Mouse (Mus musculus) right cerebral cortex, postnatal 36 days (tissue): ENCODE data around the gene Gpcpd1.

Experiments
- DNase-seq, 2 experiments: peaks; one replicate each; pipeline ENCODE4 v3.0.0; 2022; ENCODE audit warnings: low spot score in 2 of 2, mixed read lengths in 1 of 2

Gene Gpcpd1

GRCm38 (mm10) chr2:132517194-132517836 lies 70.2 kb downstream of the Gpcpd1 start:
- DNase-seq: no peak

GRCm38 (mm10) chr2:132516130-132517030 lies 71.1 kb downstream of the Gpcpd1 start:
- DNase-seq: peak; percentile 37 to 44

- DNase-seq: no peak
Observed at GRCm38 (mm10) chr2:132515607-132516006, 71.9 kb downstream of the Gpcpd1 start.

- DNase-seq: no peak
Observed at GRCm38 (mm10) chr2:132515076-132515475, 72.5 kb downstream of the Gpcpd1 start.

GRCm38 (mm10) chr2:132514353-132514752 lies 73.2 kb downstream of the Gpcpd1 start:
- peak; percentile 32 to 71 for DNase-seq

GRCm38 (mm10) chr2:132513371-132514181 lies 74.0 kb downstream of the Gpcpd1 start:
- DNase-seq: peak; percentile 65 to 76

GRCm38 (mm10) chr2:132512977-132513351 lies 74.6 kb downstream of the Gpcpd1 start:
- no peak for DNase-seq

- no peak for DNase-seq
Observed at GRCm38 (mm10) chr2:132512051-132512976, 75.2 kb downstream of the Gpcpd1 start.

GRCm38 (mm10) chr2:132511011-132511818 lies 76.3 kb downstream of the Gpcpd1 start:
- no peak for DNase-seq

GRCm38 (mm10) chr2:132509714-132510113 lies 77.8 kb downstream of the Gpcpd1 start:
- DNase-seq: no peak

GRCm38 (mm10) chr2:132509261-132509660 lies 78.3 kb downstream of the Gpcpd1 start:
- peak in 1 of 2 experiments; percentile 47 for DNase-seq

GRCm38 (mm10) chr2:132507521-132507920 lies 80.0 kb downstream of the Gpcpd1 start:
- no peak for DNase-seq

- DNase-seq: no peak
Observed at GRCm38 (mm10) chr2:132507091-132507490, 80.4 kb downstream of the Gpcpd1 start.

GRCm38 (mm10) chr2:132505828-132506227 lies 81.7 kb downstream of the Gpcpd1 start:
- DNase-seq: no peak

GRCm38 (mm10) chr2:132498344-132498743 lies 89.2 kb downstream of the Gpcpd1 start:
- no peak for DNase-seq

- DNase-seq: no peak
Observed at GRCm38 (mm10) chr2:132497412-132498135, 90.0 kb downstream of the Gpcpd1 start.

- DNase-seq: no peak
Observed at GRCm38 (mm10) chr2:132493184-132493583, 94.3 kb downstream of the Gpcpd1 start.

- peak; percentile 28 to 33 for DNase-seq
Observed at GRCm38 (mm10) chr2:132485454-132485853, 102.1 kb downstream of the Gpcpd1 start.

GRCm38 (mm10) chr2:132481547-132481946 lies 106.0 kb downstream of the Gpcpd1 start:
- DNase-seq: no peak
